Mouse (Mus musculus): Measurements from ENCODE around the gene Mybpc2.

DNA sequence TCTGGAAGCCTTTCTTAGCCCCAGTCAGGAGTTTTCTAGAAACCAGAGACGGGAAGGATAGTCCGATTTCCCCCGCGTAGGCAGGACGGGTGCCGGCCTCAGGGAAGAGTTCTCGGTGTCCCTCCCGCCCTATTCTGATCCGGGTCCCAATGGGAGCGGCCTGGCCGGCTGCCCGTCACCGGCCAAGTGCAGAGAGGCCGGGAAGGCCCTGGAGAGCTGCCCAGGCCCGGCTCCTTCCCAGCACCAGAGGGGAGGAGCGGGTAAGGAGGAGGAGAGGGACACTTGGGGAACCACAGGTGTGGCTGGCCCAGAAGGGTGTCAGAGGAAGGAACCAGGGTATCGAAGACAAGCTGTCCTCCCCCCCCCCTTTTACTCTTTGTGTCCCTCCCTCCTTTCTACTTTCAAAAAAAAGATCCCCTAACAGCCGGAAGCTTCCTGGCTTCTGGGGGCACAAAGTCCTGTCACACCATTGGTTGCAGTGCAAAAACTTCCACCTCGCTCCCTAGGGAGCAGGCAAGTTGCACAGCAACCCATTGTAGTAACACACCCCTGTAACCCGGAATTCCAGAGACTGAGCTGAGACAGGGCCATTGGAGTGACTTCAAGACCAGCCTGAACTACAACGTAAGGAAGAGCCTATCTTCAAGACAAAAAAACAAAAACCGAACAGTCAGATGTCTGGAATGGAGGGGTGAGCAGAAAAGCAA, 823 bp upstream of the Mybpc2 start:
- TF ChIP-seq CTCF (IDR thresholded peaks at IDR 0.05; ENCODE audit: low read depth) (no peak), EP300 (IDR thresholded peaks at IDR 0.05; ENCODE audit: low read depth) (no peak)

Data from liver, postnatal 0 days (tissue).